22 mouse cellular contexts compared by ENCODE assay signal in the genomic region with DNA sequence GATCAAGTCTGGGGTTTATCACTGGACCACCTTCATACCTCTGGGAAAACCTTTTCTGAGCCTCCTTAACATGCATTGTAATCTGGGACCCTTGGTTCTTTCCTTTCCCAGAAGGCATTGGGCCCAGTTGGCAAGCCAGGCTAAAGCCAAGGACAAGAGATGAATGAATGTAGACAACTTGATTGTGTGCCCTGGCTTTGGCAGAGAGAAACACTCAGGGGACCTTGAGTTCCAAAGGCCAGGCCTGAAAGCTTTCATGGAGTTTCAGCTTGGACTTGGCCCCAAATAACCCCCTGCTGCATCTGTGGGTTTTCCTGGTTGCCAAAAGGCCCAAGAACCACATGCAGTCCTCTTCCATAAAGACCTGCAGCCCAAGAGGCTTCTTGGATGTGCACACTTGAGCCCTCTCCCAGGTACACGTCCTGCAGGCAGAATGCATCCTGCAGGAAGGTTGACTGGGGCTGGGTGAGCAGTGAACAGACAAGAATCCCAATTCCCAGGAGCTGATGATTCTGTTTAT.
DNase-seq lines count a peak whose midpoint lies in the region; ATAC-seq and TF ChIP-seq lines count a peak whose summit lies in the region.
"Had no signal": no experiment of that assay in that cellular context is flagged by ENCODE, and none has a peak within 500 bp of the region (broad histone marks: within the 10 kb centered on the region; RNA-seq: fewer than 3 reads in every experiment).

No protein-coding gene starts in this region.

- no peak for ATAC-seq in midbrain, postnatal 0 days (ENCODE audit: low FRiP score)
- no peak for ATAC-seq in midbrain, embryonic 14.5 days (ENCODE audit: low FRiP score, low TSS enrichment)
- ATAC-seq: forebrain, embryonic 13.5 days; intestine, embryonic 16.5 days; lung, postnatal 0 days had no signal

- H3K4me2 ChIP-seq in midbrain, postnatal 0 days (ENCODE audit: low read depth, low read length, poor library complexity, severe bottlenecking) = no peak overlapping the region
- no peak overlapping the region for H3K4me2 ChIP-seq in midbrain, embryonic 14.5 days (ENCODE audit: low read length)
- H3K4me2 ChIP-seq: embryonic facial prominence, embryonic 12.5 days; forebrain, embryonic 13.5 days; heart, embryonic 12.5 days; hindbrain, embryonic 15.5 days; midbrain, embryonic 12.5 days; neural tube, embryonic 13.5 days had no signal

- WGBS in heart, adult 2 months = 59% methylated on average over 1 of the region's 1 CpGs
- 80% methylated on average over 1 of the region's 1 CpGs for WGBS in midbrain, postnatal 0 days
- 74% methylated on average over 1 of the region's 1 CpGs for WGBS in midbrain, embryonic 14.5 days

- no peak for TF ChIP-seq CTCF in heart, adult 2 months (IDR thresholded peaks at IDR 0.05)
- no peak for TF ChIP-seq CTCF in midbrain, postnatal 0 days (IDR thresholded peaks at IDR 0.05)

- peaks cover 3% of the 10 kb centered on the region for H3K4me1 ChIP-seq in heart, adult 2 months (ENCODE audit: control insufficient read depth, insufficient read depth, low read length)
- H3K4me1 ChIP-seq in midbrain, postnatal 0 days (ENCODE audit: insufficient read depth, low read length) = no peaks in the 10 kb centered on the region
- H3K4me1 ChIP-seq in midbrain, embryonic 14.5 days (ENCODE audit: control insufficient read depth, insufficient read depth, low read length) = no peaks in the 10 kb centered on the region
- H3K4me1 ChIP-seq: forebrain, embryonic 13.5 days; heart, embryonic 12.5 days; hindbrain, embryonic 15.5 days; midbrain, embryonic 12.5 days; neural tube, embryonic 13.5 days had no signal

- intact Hi-C loops in heart, adult 2 months (cut with DNase I) = no loop called here
- intact Hi-C loops in heart, postnatal 25 days (cut with DNase I) = no loop called here

- TF ChIP-seq EP300 in heart, adult 2 months (IDR thresholded peaks at IDR 0.05; ENCODE audit: insufficient read depth, low read depth, low read length) = 0 out of 2 replicates have a peak, but pooled peaks have one; percentile 36

- H3K27ac ChIP-seq in heart, adult 2 months = no peak overlapping the region
- H3K27ac ChIP-seq in midbrain, postnatal 0 days (ENCODE audit: low read depth, low read length) = no peak overlapping the region
- no peak overlapping the region for H3K27ac ChIP-seq in midbrain, embryonic 14.5 days (replicated peaks; ENCODE audit: low read depth, low read length)
- H3K27ac ChIP-seq: embryonic facial prominence, embryonic 12.5 days; forebrain, embryonic 13.5 days; hindbrain, embryonic 15.5 days; midbrain, embryonic 12.5 days; neural tube, embryonic 13.5 days had no signal

- no peaks in the 10 kb centered on the region for H3K79me2 ChIP-seq in heart, adult 2 months (replicated peaks; ENCODE audit: control insufficient read depth, insufficient read depth, low read length)

- TF ChIP-seq POLR2A in heart, adult 2 months (IDR thresholded peaks at IDR 0.05; ENCODE audit: insufficient read depth, low read depth, low read length) = no peak

- H3K4me3 ChIP-seq in heart, adult 2 months = no peak overlapping the region
- H3K4me3 ChIP-seq in midbrain, postnatal 0 days (ENCODE audit: low read depth, low read length) = no peak overlapping the region
- no peak overlapping the region for H3K4me3 ChIP-seq in midbrain, embryonic 14.5 days (replicated peaks; ENCODE audit: low read depth, low read length)
- H3K4me3 ChIP-seq: embryonic facial prominence, embryonic 12.5 days; erythroblast, embryonic 14.5 days; forebrain, embryonic 13.5 days; heart, embryonic 12.5 days; hindbrain, embryonic 15.5 days; midbrain, embryonic 12.5 days; neural tube, embryonic 13.5 days had no signal

- no peak overlapping the region for H3K9ac ChIP-seq in heart, adult 2 months (ENCODE audit: low read depth, low read length)
- H3K9ac ChIP-seq in midbrain, postnatal 0 days (replicated peaks; ENCODE audit: low read length, poor library complexity, severe bottlenecking) = no peak overlapping the region
- H3K9ac ChIP-seq in midbrain, embryonic 14.5 days (replicated peaks; ENCODE audit: low read length) = no peak overlapping the region
- H3K9ac ChIP-seq: embryonic facial prominence, embryonic 12.5 days; forebrain, embryonic 13.5 days; heart, embryonic 12.5 days; hindbrain, embryonic 15.5 days; midbrain, embryonic 12.5 days; neural tube, embryonic 13.5 days had no signal

- H3K9me3 ChIP-seq in midbrain, postnatal 0 days (ENCODE audit: low read length) = no peaks in the 10 kb centered on the region
- no peaks in the 10 kb centered on the region for H3K9me3 ChIP-seq in midbrain, embryonic 14.5 days (ENCODE audit: control insufficient read depth, low read length)
- H3K9me3 ChIP-seq: embryonic facial prominence, embryonic 12.5 days; forebrain, embryonic 13.5 days; hindbrain, embryonic 15.5 days; midbrain, embryonic 12.5 days; neural tube, embryonic 13.5 days had no signal

- peak in 1 of 2 experiments; percentile 21 for DNase-seq in heart, adult 2 months
- DNase-seq in heart, postnatal 25 days (ENCODE audit: low spot score) = no peak
- peak; percentile 27 for DNase-seq in midbrain, postnatal 0 days (ENCODE audit: low spot score)
- no peak for DNase-seq in midbrain, embryonic 14.5 days
- peak; percentile 61 to 87 for DNase-seq in adrenal gland, adult (ENCODE audit: inconsistent age in 2 of 2, low spot score in 1 of 2)
- peak; percentile 70 for DNase-seq in adrenal gland, postnatal 14 days
- DNase-seq in lung, postnatal 14 days = no peak
- DNase-seq: B cell, adult 2 months; cerebellum, adult 8-10 months; gastrocnemius, postnatal 14 days; liver; retina, postnatal 1 day; spleen, adult 18-20 months had no signal

- peaks cover 2% of the 10 kb centered on the region; the same call in 1 of the 2 replicates for H3K36me3 ChIP-seq in heart, adult 2 months (ENCODE audit: control insufficient read depth, insufficient read depth, low read length)
- H3K36me3 ChIP-seq in midbrain, postnatal 0 days (ENCODE audit: insufficient read depth, low read length) = no peaks in the 10 kb centered on the region
- no peaks in the 10 kb centered on the region for H3K36me3 ChIP-seq in midbrain, embryonic 14.5 days (ENCODE audit: control insufficient read depth, insufficient read depth, low read length)
- H3K36me3 ChIP-seq: embryonic facial prominence, embryonic 12.5 days; heart, embryonic 12.5 days; hindbrain, embryonic 15.5 days; midbrain, embryonic 12.5 days; neural tube, embryonic 13.5 days had no signal

- no peaks in the 10 kb centered on the region for H3K27me3 ChIP-seq in heart, adult 2 months (ENCODE audit: control insufficient read depth, insufficient read depth, low read length)
- H3K27me3 ChIP-seq in midbrain, postnatal 0 days (ENCODE audit: insufficient read depth, low read length) = no peaks in the 10 kb centered on the region
- H3K27me3 ChIP-seq in midbrain, embryonic 14.5 days (ENCODE audit: control insufficient read depth, insufficient read depth, low read length) = no peaks in the 10 kb centered on the region
- H3K27me3 ChIP-seq: embryonic facial prominence, embryonic 12.5 days; forebrain, embryonic 13.5 days; heart, embryonic 12.5 days; hindbrain, embryonic 15.5 days; midbrain, embryonic 12.5 days; neural tube, embryonic 13.5 days had no signal

Comparison
In these comparisons a context has a peak if more than half of its experiments do, and no peak if none do; other contexts are left out.
1. DNase-seq: peak in midbrain, postnatal 0 days (single experiment), adrenal gland, adult (2 of 2) and adrenal gland, postnatal 14 days (single experiment); none in heart, postnatal 25 days (single experiment), midbrain, embryonic 14.5 days (single experiment) and lung, postnatal 14 days (single experiment).